Mouse (Mus musculus): ENCODE data around the gene Apoe. TPM values are rescaled to one million over a fixed set of nuclear protein-coding genes. Genes with fewer than 3 reads are reported as not detected.

The Apoe gene
- total and polyA plus RNA-seq, 2 experiments from 2014 or later, result 369 to 471 TPM

DNA sequence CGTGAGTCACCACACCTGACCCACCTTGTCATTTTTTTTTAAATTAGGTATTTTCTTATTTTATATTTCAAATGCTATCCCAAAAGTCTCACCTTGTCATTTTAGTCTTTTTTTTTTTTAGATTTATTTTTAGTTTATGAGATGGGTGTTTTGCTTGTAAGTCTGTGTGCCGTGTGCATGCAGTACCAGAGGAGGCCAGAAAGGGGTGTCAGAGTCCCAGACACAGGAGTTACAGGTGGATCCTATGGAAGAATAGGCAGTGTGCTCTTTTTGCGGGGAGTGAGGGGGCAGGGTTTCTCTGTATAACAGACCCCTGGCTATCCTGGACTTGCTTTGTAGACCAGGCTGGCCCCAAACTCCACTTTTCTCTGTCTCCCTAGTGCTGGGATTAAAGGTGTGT, 39.8 kb upstream of the Apoe start:
- Histone ChIP-seq H3K4me1 (ENCODE audit: control insufficient read depth, insufficient read depth) (no peaks in the 10 kb centered on the region), H3K4me2 (ENCODE audit: low read depth, low read length) (no peak overlapping the region), H3K27me3 (ENCODE audit: control insufficient read depth, insufficient read depth, low read length) (no peaks in the 10 kb centered on the region), H3K36me3 (replicated peaks; ENCODE audit: control insufficient read depth, insufficient read depth, low read length) (peaks cover 46% of the 10 kb centered on the region), H3K9me3 (replicated peaks; ENCODE audit: control insufficient read depth, low read length) (no peaks in the 10 kb centered on the region), H3K27ac (ENCODE audit: low read depth) (no peak overlapping the region), H3K4me3 (ENCODE audit: low read depth, low read length) (no peak overlapping the region), H3K9ac (replicated peaks; ENCODE audit: low read depth, low read length) (no peak overlapping the region)
- TF ChIP-seq CTCF (IDR thresholded peaks at IDR 0.05; ENCODE audit: low read depth) (peak; percentile 31; the same call in 1 of the 2 replicates), EP300 (IDR thresholded peaks at IDR 0.05; ENCODE audit: low read depth) (no peak)
- WGBS, result 90% methylated on average over 3 of the region's 3 CpGs
- ATAC-seq (ENCODE audit: insufficient read depth, low read depth), result no peak
- no peak for DNase-seq (ENCODE audit: low spot score)

- H3K4me3 ChIP-seq (ENCODE audit: low read depth, low read length), result no peak overlapping the region
- peaks cover 56% of the 10 kb centered on the region for H3K36me3 ChIP-seq (replicated peaks; ENCODE audit: control insufficient read depth, insufficient read depth, low read length)
- H3K27ac ChIP-seq (ENCODE audit: low read depth), result no peak overlapping the region
- DNase-seq (ENCODE audit: low spot score) (no peak), ATAC-seq (ENCODE audit: insufficient read depth, low read depth) (no peak)
- no peaks in the 10 kb centered on the region for H3K27me3 ChIP-seq (ENCODE audit: control insufficient read depth, insufficient read depth, low read length)
- no peaks in the 10 kb centered on the region for H3K4me1 ChIP-seq (ENCODE audit: control insufficient read depth, insufficient read depth)
- TF ChIP-seq EP300 (IDR thresholded peaks at IDR 0.05; ENCODE audit: low read depth), result no peak
- WGBS, result 77% methylated on average over 16 of the region's 16 CpGs
- H3K4me2 ChIP-seq (ENCODE audit: low read depth, low read length), result no peak overlapping the region
- no peaks in the 10 kb centered on the region for H3K9me3 ChIP-seq (replicated peaks; ENCODE audit: control insufficient read depth, low read length)
- H3K9ac ChIP-seq (replicated peaks; ENCODE audit: low read depth, low read length), result no peak overlapping the region
Observed at GRCm38 (mm10) chr7:19736389-19737057, 37.5 kb upstream of the Apoe start.

- H3K9ac ChIP-seq (replicated peaks; ENCODE audit: low read depth, low read length), result no peak overlapping the region
- TF ChIP-seq CTCF (IDR thresholded peaks at IDR 0.05; ENCODE audit: low read depth) (no peak), EP300 (IDR thresholded peaks at IDR 0.05; ENCODE audit: low read depth) (no peak)
- H3K27ac ChIP-seq (ENCODE audit: low read depth), result no peak overlapping the region
- H3K4me3 ChIP-seq (ENCODE audit: low read depth, low read length), result no peak overlapping the region
- DNase-seq (ENCODE audit: low spot score) (no peak), ATAC-seq (ENCODE audit: insufficient read depth, low read depth) (no peak)
- H3K9me3 ChIP-seq (replicated peaks; ENCODE audit: control insufficient read depth, low read length), result no peaks in the 10 kb centered on the region
- H3K27me3 ChIP-seq (ENCODE audit: control insufficient read depth, insufficient read depth, low read length), result no peaks in the 10 kb centered on the region
- no peaks in the 10 kb centered on the region for H3K4me1 ChIP-seq (ENCODE audit: control insufficient read depth, insufficient read depth)
- WGBS, result 75% methylated on average over 10 of the region's 10 CpGs
- H3K4me2 ChIP-seq (ENCODE audit: low read depth, low read length), result no peak overlapping the region
- peaks cover 73% of the 10 kb centered on the region for H3K36me3 ChIP-seq (replicated peaks; ENCODE audit: control insufficient read depth, insufficient read depth, low read length)
Observed at GRCm38 (mm10) chr7:19734178-19734666, 35.2 kb upstream of the Apoe start.

DNA sequence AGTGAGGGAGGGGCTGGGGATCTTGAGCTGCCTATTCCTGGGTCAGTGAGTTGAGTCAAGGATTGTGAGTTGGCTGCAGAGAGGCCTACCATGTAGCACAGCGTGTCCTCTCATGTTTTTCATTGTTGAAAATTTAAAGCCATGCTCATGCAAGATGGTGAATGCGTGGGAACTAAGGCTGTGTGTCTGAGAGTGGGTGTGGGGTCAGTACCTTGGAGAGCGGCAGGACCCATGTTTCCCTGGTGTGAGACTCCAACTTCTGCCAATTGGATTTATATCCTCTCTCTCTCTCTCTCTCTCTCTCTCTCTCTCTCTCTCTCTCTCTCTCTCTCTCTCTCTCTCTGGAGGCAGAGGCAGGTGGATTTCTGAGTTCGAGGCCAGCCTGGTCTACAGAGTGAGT, 27.6 kb upstream of the Apoe start:
- Histone ChIP-seq H3K4me1 (ENCODE audit: control insufficient read depth, insufficient read depth) (no peaks in the 10 kb centered on the region), H3K27ac (ENCODE audit: low read depth) (no peak overlapping the region), H3K9ac (replicated peaks; ENCODE audit: low read depth, low read length) (no peak overlapping the region), H3K27me3 (ENCODE audit: control insufficient read depth, insufficient read depth, low read length) (no peaks in the 10 kb centered on the region), H3K9me3 (replicated peaks; ENCODE audit: control insufficient read depth, low read length) (no peaks in the 10 kb centered on the region), H3K4me2 (ENCODE audit: low read depth, low read length) (no peak overlapping the region), H3K4me3 (ENCODE audit: low read depth, low read length) (no peak overlapping the region), H3K36me3 (replicated peaks; ENCODE audit: control insufficient read depth, insufficient read depth, low read length) (peaks cover 76% of the 10 kb centered on the region)
- TF ChIP-seq EP300 (IDR thresholded peaks at IDR 0.05; ENCODE audit: low read depth), result no peak
- no peak for TF ChIP-seq CTCF (IDR thresholded peaks at IDR 0.05; ENCODE audit: low read depth)
- WGBS, result 92% methylated on average over 4 of the region's 4 CpGs
- ATAC-seq (ENCODE audit: insufficient read depth, low read depth), result no peak
- no peak for DNase-seq (ENCODE audit: low spot score)

DNA sequence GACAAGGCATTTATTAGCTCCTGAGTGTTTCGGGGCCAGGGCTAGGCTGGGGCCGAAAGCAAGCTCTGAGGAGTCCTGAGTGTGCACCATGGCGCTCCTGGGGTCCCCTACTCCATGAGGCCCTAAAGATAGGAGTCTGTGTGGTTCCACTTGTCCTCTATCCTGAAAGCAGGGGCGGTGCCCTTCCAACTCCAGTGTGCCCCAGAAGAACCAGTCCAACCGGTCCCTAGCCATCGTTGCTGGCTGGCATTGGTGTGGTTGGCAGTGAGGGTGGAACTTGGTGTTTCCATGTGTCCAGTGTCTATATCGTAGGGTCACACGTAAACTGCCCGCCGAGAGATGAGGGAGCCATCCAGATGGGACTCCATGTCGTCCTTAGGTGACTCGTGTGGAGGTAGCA, 25.2 kb upstream of the Apoe start:
- DNase-seq (ENCODE audit: low spot score) (no peak), ATAC-seq (ENCODE audit: insufficient read depth, low read depth) (no peak)
- H3K36me3 ChIP-seq (replicated peaks; ENCODE audit: control insufficient read depth, insufficient read depth, low read length), result peaks cover 59% of the 10 kb centered on the region
- H3K27ac ChIP-seq (ENCODE audit: low read depth), result no peak overlapping the region
- H3K4me1 ChIP-seq (ENCODE audit: control insufficient read depth, insufficient read depth), result no peaks in the 10 kb centered on the region
- no peak overlapping the region for H3K9ac ChIP-seq (replicated peaks; ENCODE audit: low read depth, low read length)
- TF ChIP-seq CTCF (IDR thresholded peaks at IDR 0.05; ENCODE audit: low read depth) (no peak), EP300 (IDR thresholded peaks at IDR 0.05; ENCODE audit: low read depth) (no peak)
- H3K4me3 ChIP-seq (ENCODE audit: low read depth, low read length), result no peak overlapping the region
- H3K9me3 ChIP-seq (replicated peaks; ENCODE audit: control insufficient read depth, low read length), result peaks cover 11% of the 10 kb centered on the region; the same call in 1 of the 2 replicates
- no peaks in the 10 kb centered on the region for H3K27me3 ChIP-seq (ENCODE audit: control insufficient read depth, insufficient read depth, low read length)
- H3K4me2 ChIP-seq (ENCODE audit: low read depth, low read length), result no peak overlapping the region
- 92% methylated on average over 12 of the region's 12 CpGs for WGBS

- H3K27me3 ChIP-seq (ENCODE audit: control insufficient read depth, insufficient read depth, low read length), result no peaks in the 10 kb centered on the region
- peak; percentile 63 for DNase-seq (ENCODE audit: low spot score)
- H3K4me1 ChIP-seq (ENCODE audit: control insufficient read depth, insufficient read depth), result no peaks in the 10 kb centered on the region
- 80% methylated on average over 6 of the region's 6 CpGs for WGBS
- no peak overlapping the region for H3K9ac ChIP-seq (replicated peaks; ENCODE audit: low read depth, low read length)
- peaks cover 48% of the 10 kb centered on the region for H3K36me3 ChIP-seq (replicated peaks; ENCODE audit: control insufficient read depth, insufficient read depth, low read length)
- H3K27ac ChIP-seq (ENCODE audit: low read depth), result peak overlapping the region; percentile 63
- H3K9me3 ChIP-seq (replicated peaks; ENCODE audit: control insufficient read depth, low read length), result peaks cover 11% of the 10 kb centered on the region; the same call in 1 of the 2 replicates
- TF ChIP-seq CTCF (IDR thresholded peaks at IDR 0.05; ENCODE audit: low read depth) (no peak), EP300 (IDR thresholded peaks at IDR 0.05; ENCODE audit: low read depth) (peak; percentile 89)
- H3K4me2 ChIP-seq (ENCODE audit: low read depth, low read length), result no peak overlapping the region
- no peak overlapping the region for H3K4me3 ChIP-seq (ENCODE audit: low read depth, low read length)
- peak; percentile 76 for ATAC-seq (ENCODE audit: insufficient read depth, low read depth)
Observed at GRCm38 (mm10) chr7:19722754-19723195, 23.8 kb upstream of the Apoe start.
